Mouse (Mus musculus): ENCODE measurements around the gene Dusp7.
A peak's percentile ranks its signal among the peaks of the same experiment; 100 is the strongest.

The Dusp7 gene

DNA sequence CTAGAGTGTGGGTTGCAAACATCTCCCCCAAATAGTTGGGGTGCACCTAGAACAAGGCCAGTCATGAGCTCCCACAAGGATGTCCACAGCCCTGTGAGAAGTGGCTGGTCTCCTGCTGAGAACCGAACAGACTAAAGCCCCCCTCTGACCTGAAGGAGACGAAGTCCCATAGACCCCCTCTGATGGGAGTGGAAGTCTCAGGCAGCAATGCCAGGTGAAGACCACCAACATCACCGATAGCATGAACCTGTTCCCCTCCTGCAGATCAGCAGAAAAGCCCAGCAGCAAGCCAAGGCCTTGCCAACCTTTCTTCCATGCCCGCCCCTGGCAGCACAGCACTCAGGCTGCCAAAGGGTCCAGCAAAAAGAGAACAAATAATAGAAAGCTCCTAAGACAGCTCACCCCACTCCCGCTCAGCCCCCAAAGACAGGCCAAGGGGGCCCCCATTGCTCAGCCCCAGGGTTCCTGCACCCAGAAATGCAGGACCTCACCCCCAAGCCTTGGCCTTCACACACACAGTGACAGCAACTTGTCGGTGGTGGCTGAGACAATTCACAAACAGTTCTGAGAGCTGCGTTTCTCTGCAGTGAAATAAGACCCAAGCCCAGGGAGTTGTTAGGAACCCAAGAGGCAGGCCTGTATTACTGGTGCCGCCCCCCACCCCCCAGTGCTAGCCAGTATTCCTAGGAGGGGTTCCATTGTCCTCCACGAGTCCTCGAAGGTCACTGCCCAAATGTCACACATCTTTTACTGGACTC, 13.0 kb upstream of the Dusp7 start:
- DNase-seq: no peak

DNA sequence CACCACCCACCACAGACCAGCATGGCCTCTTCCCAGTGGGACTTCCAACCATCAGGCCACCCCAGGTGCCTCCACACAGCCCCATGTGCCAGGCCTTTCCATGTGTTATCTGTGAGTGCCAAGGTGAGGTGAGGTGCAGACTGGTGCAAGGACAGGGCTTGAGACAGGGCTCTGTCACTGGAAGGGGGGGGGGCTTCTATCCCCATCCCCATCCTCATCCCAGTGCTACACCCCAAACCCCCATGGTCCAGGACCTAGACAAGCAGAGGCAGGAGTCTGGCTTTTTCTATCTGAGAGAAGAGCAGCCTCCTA, 12.5 kb upstream of the Dusp7 start:
- DNase-seq: no peak

DNA sequence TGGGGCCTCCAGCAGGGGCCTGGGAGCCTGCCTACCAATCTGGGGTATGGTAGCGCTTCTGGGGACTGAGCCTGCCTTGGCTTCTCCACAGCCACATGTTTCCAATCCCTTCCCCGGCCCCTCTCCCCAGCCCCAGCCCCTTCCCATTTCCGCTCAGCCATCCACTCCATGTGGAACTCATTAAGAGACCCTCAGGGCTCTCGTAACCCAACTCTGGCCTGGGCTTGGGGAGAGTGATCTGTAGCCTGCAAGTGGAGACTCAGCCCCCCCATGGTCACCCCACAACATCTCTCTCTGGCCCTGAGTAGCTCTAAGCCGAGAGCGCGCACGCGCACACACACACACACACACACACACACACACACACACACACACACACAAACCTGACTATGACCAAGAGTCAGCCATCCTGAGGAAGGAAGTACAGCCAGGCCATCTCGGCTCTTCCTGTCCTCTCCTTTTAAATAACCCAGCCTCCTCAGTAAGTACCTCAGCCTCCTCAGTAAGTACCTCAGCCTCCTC, 12.0 kb upstream of the Dusp7 start:
- no peak for DNase-seq

DNA sequence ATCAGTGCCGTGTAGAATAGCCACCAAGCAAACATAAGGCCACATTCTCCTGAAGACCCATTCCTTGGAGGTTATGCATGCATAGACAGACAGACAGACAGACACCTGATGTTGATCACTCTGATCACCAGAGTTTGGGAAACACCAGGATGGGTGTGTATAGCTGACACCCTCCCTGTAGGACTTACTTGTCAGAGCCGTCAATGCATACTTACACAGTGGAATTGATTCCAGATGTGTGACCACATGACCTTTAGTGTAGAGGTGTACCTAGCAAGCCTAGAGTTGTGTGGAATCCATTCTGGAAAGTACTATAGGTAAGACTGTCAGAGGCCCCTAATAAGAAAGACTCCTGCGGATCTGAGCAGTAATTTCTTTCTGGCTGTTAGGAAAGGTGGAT, 11.3 kb upstream of the Dusp7 start:
- no peak for DNase-seq

DNA sequence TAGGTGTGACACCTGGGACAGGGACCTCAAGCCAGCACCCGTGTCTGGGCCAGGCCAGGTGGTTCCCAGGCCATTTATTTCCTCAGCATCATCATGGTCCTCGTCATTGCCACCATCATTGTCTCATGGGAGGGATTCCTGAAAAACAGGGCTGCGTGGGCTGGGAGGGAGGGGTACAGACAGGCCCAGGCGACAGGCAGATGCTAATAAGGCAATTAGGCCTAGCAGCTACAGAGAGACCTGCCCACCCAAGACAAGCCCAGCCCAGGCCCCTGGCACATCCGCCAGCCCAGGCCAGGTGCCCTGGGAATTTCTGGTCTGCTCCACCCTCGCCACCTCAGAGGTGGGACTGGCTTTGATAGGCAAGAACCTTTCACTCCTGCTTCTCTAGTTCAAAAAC, 9.1 kb upstream of the Dusp7 start:
- no peak for DNase-seq

DNA sequence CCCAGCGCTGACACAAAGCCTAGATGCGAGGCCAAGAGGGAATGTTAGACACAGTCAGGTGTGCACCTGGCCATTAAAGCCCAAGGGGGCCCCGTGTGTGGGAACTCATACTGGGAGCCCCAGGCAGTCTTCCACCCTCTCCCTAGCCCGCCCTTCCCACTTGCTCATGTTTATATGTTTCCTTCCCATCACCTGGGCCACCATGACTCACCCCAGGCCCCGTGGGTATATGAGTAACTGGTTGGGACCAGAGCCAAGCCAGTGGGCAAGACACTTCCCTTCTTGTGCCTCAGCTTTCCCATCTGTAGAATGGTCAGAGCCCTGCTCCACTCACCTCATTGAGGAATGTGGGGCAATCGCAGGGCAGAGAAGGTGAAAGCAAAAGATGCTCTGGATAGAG, 7.3 kb upstream of the Dusp7 start:
- no peak for DNase-seq

DNA sequence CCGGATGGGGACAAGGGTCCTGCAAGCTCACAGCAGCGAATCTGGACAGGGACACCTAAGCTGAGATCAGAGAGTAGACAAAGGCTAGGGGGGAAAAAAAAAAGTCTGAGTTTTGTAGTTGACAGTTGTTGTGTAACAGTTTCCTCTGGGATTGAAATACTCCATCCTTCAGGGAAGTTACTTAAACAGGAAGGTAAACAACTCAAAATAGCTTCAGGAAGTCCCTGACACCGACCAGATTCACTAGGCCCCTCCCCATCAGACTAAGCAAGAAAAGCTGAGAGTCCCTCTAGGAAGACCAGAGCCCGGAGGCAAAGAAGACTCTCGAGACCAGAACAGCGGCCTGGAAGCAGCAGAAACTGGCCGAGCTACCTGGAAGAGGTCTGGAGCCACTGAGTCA, 3.1 kb upstream of the Dusp7 start:
- no peak for DNase-seq

DNA sequence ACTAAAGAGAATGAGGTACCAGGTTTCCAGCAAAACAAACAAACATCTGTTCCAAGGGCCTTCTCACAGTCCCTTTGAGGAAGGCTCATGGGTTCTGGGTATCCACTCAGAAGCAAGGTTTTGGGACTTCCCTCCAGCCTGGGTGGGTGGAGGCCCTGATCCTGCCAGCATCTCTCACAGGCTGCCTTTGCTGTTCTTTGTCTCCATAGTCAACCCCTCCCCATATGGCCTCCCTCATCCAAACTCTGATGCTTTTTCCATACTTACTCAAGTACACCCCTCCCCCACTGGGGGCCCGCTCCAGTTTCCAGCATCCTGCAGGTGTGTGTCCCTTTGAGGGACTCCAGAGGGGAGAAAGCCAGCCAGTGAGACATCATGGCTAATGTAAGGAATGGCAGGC, 2.2 kb upstream of the Dusp7 start:
- peak; percentile 44 for DNase-seq

DNA sequence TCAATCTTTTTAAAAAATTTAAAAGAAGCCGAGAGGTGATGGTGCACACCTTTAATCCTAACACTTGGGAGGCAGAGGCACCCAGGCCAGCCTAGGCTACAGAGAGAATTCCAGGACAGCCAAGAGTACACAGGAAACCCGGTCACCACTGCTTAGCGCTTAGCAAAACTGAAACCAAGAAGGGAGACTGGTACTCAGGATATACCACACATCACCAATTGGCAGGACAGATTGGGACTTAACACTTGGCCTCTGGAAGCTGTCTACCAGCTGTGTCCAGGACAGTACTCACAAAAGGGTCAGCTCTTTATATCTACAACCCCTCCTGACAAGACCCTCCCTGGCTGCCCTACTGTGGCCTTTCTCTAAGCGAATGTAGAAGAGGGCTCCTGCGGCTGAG, 1.4 kb upstream of the Dusp7 start:
- no peak for DNase-seq

DNA sequence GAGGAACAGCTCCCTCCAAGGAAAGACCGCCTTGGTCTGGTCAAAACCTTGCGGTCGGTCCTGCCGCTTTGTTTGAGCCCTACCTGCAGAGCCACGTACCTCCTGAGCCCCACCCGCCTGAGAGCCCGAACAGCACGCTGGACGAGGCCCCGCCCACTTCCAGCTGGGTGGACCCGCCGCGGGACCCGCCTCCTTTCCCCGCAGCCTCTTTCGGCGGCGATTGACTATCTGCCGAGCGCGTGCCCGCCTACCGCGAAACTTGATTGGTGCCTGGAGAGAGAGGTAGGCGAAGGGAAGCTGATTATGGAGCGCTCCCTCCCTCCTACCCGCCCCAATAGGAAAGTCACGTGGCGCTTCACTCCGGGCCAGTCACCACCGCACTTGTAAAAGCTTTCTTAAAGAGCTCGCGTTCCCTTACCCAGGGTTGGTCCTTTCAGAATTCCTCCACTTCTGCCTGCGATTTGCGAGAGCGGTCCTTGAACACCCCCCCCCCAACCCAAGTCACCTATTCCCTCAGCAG, 780 bp upstream of the Dusp7 start:
- DNase-seq: peak; percentile 99

DNA sequence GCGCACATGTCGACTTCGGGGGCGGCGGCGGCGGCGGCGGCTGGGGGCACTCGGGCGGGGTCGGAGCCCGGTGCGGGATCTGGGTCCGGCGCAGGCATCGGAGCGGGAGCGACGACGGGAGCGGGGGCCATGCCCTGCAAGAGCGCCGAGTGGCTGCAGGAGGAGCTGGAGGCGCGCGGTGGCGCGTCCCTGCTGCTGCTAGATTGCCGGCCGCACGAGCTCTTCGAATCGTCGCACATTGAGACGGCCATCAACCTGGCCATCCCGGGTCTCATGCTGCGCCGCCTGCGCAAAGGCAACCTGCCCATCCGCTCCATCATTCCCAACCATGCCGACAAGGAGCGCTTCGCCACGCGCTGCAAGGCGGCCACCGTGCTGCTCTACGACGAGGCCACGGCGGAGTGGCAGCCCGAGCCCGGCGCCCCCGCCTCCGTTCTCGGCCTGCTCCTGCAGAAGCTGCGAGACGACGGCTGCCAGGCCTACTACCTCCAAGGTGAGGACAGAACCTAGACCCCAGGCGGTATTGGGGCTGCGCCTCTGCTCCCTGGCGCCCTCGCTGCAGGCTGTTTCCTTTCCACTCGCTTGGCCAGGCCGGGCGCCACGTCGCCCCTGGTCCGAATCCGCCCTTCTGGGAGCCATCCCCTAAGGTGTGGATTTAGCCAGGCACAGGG, 534 bp downstream of the Dusp7 start:
- peak; percentile 79 for DNase-seq

DNA sequence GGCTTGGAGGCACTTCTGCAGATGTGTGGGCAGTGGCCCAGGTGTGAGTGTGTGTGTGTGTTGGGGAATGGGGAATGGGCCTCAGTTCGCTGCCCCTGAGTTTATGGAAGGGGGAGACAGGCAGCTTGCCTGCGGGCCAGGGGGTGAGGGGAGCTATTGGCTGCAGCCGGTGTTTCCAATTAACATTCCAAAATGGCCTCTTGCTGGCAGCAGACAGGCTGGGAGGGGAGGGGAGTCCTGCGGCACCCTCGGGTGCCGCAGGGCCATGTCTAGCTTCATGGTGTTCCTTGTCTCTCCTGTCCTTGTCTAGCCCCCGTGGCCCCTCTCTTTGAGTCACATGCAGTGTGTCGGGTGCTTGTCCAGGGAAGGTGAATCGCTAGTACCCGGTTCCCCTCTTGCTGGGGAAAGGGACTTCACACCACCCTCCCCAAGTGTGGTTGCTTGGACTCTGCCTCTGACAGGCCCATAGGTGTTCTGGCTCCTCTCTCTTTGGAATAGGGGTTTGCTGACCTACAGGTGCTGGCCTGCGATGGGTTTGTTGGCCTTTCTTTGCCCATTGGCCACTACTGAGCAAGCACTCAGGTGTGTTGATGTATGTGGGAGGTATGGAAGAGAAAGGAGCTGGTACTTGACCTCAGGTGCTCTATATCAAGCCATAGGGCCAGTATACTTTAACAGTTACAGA, 1.5 kb downstream of the Dusp7 start:
- DNase-seq: peak; percentile 59

DNA sequence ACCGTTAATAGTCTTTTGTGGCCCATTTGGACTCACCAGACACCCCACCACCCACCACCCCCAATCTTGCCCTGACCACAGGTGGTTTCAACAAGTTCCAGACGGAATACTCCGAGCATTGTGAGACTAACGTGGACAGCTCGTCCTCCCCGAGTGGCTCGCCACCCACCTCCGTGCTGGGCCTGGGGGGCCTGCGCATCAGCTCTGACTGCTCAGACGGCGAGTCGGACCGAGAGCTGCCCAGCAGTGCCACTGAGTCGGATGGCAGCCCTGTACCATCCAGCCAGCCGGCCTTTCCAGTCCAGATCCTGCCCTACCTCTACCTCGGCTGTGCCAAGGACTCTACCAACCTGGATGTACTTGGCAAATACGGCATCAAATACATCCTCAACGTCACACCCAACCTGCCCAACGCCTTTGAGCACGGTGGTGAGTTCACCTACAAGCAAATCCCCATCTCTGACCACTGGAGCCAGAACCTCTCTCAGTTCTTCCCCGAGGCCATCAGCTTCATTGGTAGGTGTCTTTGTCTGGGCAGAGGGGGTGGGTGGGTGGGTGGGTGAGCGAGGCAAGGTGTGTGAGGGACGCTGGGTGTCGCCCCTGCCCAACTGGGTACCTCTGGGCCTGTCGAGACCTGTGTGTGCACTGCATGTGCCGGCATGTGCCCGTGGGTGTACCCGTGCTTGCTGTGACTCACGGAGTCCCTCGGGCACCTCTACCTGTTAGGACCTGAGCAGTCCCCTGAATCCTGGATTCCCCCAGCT, 2.4 kb downstream of the Dusp7 start:
- DNase-seq: peak; percentile 41

DNA sequence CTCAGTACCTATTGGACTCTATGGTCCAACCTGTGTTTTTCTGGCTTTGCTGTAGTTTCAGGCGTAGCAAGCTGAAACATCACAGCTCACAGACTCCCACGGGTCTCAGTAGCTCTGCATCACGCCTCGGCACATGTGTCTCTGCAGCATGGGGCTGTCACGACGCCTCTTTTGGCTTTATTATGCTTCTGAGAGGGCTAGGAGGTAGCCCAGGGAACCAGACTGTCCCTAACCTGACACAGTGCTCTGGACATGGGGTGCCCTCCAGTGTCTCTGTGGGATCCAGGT, 2.9 kb downstream of the Dusp7 start:
- DNase-seq: no peak

DNA sequence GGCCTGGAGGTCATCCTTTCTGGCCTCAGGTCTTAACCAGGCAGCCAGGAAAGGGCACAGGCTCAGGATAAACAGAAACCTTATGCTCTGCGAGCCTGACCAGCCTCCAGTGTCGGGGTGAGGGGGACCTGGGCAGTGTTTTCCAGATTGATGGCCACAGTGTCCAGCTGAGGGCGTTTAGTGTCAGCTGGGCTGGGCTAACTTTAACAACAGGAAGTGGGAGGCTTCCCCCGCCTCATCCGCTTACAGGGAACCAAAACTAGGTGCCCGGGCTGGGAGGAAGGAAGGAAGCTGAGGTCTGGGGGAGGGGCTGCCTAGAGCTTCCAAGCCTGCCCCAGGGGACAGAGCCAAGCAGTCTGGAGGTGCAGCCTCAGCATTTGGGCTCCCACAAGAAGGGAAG, 3.3 kb downstream of the Dusp7 start:
- DNase-seq: peak; percentile 57

DNA sequence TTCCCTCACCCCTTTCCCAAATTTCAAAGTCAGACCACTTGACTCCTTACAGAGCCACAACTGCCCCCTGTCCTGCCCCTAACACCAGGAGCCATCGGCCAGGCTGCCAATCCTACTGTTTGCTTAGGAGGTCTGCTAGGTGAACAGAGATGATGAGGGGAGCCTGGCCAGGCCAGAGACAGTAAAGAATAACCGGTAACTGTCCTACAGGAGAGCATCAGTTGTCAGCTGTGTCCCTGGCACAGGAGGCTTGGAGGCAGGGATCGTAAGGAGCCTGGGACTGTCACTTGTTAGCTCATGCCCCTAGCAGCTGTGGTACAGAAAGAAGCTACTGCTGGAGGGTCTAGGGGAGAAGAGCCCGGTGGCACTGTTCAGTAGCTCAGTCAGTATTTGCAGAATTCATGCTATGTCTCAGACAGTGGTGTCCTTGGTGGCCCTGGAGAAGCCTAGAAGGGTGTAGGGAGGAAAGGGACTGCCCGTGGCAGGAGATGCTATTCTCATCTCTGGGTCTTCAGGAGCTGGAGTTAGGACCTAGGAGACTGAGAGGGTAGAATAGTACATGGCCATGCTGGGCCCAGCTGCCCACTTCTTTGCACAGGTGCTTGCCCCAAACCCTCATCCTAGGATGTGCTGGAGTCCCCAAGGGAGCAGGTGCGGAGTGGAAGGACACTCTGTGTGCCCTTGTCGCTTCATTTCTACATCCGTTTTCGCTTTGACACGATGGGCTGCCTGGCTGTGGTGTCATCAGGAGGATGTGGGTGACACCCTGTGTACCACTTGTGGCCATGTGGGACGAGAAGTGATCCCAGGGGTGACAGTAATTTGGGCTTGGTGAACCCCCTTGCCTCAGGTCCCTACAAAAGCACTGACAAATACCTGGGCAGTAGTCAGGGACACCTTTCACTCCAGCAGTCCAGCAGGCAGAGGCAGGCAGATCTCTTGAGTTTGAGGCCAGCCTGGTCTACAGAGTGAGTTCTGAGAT, 4.3 kb downstream of the Dusp7 start:
- DNase-seq: no peak

DNA sequence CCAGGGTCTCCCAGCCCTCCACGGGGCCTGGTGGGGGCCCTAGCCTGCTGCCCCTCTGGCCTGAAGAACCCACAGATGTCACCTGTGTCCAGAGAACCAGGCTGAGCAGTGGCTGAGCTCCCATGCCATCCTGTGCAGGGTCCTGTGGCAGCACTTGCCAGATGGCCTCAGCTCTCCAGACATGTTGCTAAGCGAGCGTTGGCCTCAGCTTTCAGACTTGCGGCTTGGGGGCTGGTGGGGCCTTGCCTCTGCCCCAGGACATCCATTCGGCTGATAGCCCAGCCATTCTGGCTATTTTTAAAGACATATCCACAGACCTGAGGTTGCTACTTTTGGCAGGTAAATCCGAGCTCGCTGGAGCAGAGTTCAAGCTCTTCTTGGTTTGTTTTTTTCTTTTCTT, 5.5 kb downstream of the Dusp7 start:
- peak; percentile 22 for DNase-seq

DNA sequence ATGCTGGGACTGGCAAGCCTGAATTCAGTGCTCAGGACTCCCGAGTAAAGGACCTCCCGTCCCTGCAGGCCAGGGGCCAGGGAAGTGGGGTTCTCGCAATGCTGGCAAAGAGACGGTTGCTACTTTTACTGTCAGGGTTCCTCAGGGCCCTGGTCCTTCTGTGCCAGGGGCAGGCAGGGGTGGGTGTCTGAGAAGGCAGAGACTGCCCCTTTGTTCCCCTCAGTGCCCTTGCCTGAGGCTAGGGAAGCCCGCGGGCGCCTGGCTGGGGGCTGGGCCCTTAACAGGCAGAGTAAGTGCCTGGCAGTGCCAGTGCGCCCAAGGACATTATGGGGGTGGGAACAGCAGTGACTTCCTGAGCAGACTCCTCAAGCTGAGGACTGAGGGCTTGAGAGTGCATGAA, 8.8 kb downstream of the Dusp7 start:
- DNase-seq: peak; percentile 54

DNA sequence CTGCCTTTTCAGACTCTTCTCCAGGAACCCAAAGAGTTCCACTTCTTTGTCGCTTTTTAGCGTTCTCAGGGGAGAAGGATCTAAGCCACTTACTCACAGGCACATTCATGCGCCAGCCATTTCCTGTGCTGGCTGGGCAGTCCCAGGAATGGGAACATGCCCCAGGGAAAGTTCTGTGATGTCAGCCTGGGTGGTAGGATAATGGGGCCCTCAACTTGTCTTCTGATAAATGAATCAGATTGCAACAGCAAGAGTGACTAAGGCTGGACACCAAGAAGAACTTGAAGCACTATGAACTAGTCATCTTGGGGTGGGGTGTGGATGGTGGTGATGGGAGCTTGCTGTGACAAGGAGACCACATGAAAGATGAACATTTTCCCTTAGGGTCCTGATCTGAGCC, 9.6 kb downstream of the Dusp7 start:
- no peak for DNase-seq

DNA sequence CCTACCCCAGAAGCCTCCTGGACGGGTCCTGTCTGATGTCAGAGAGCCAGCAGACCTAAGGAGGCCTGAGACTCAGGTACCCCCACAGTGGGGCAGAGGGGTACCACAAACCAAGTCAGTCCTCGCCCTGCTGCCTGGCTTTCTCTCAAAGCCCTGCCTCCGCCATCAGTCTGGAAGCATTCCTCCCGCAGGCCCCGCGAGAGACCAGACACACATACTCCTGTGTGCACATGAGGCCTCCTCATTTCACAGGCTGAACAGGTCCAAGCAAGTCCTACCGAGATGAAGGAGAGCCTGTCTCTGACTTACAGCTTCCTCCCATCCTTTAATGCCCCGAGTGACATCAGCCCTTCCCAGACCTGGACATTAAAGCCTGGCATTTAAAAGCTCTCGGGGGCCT, 10.3 kb downstream of the Dusp7 start:
- no peak for DNase-seq

DNA sequence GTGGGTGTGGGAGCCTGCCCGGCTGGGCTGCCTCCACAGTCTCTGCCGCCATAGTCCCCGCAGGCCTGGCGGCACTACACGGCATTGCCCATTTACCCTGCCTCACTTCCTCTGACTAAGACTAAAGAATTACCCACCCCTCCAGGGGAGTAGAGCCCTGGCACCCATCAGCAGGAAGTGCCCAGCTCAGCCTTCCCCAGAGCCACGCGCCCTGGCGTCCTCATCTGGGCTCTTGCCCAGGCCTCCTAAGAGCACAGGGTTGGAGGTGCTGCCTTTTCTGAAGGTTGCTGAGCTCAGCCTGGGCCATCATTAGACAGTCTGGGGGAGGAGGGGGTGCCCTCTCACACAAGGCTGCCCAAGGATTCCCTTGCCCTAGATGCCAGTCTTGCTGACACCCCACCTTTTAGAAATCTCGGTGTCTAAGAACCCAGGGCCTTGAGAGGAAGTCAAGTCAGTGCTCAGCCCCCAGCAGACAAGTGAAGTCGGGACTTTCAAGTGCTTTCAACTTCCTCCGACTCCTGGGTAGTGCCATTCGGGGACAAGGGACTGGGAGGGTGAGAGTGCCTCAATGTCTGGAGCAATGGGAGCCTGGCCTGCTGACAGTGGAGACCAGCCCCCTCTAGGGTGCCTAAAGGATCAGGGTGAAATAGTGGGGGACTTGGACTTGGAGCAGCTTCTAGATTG, 17.9 kb downstream of the Dusp7 start:
- DNase-seq: peak; percentile 29

Data from cerebellum, adult 9-11 months (tissue).